Mouse (Mus musculus) neural tube, embryonic 12.5 days (tissue): ENCODE results near the gene Capn15. TPM values are rescaled to one million over a fixed set of nuclear protein-coding genes. Genes with fewer than 3 reads are reported as not detected.

ENCODE experiments used
- ATAC-seq: fragments of 200-750 bp; cut with Nextera tagmentation; 2 replicates; pipeline ENCODE4 v1.8.0; 2017; ENCODE audit warnings: low read depth, mild to moderate bottlenecking, moderate TSS enrichment, moderate library complexity; ENCODE audit not compliant: low FRiP score
- H3K27ac ChIP-seq: fragments of 300-500 bp; sonication (generic); 2 replicates; pipeline ENCODE4 v1.5.1; 2016
- H3K27me3 ChIP-seq: fragments of 300-500 bp; sonication (generic); replicated peaks from 2 replicates; pipeline ENCODE4 v1.6.1; 2016; ENCODE audit warnings: mild to moderate bottlenecking
- H3K36me3 ChIP-seq: fragments of 300-500 bp; sonication (generic); 2 replicates; pipeline ENCODE4 v1.6.1; 2016; ENCODE audit warnings: mild to moderate bottlenecking
- H3K4me1 ChIP-seq: fragments of 300-500 bp; sonication (generic); 2 replicates; pipeline ENCODE4 v1.6.1; 2016
- H3K4me2 ChIP-seq: fragments of 300-500 bp; sonication (generic); replicated peaks from 2 replicates; pipeline ENCODE4 v1.6.1; 2016; ENCODE audit warnings: mild to moderate bottlenecking
- H3K4me3 ChIP-seq: fragments of 300-500 bp; sonication (generic); 2 replicates; pipeline ENCODE4 v1.5.1; 2016
- H3K9ac ChIP-seq: fragments of 300-500 bp; sonication (generic); 2 replicates; pipeline ENCODE4 v1.6.1; 2016; ENCODE audit warnings: mild to moderate bottlenecking
- H3K9me3 ChIP-seq: fragments of 300-500 bp; sonication (generic); 2 replicates; pipeline ENCODE4 v1.6.1; 2016; ENCODE audit warnings: mild to moderate bottlenecking
- WGBS: fragments of 180-500 bp; shearing (Covaris S2); methylation state at CpG from one replicate; pipeline ENCODE4 v1.1.7; 2016; 5-methylcytosine and 5-hydroxymethylcytosine counted together
- polyA plus RNA-seq: library from polyadenylated mRNA; unstranded; fragments of >200 nt; fragmentation: Nextera tagmentation; extraction: Ambion mirVana; gene quantifications from 2 replicates; pipeline ENCODE4 v1.2.1, GENCODE M21; 2016

Gene Capn15
- polyA plus RNA-seq = 28.2 and 31.5 TPM in 2 replicates

DNA sequence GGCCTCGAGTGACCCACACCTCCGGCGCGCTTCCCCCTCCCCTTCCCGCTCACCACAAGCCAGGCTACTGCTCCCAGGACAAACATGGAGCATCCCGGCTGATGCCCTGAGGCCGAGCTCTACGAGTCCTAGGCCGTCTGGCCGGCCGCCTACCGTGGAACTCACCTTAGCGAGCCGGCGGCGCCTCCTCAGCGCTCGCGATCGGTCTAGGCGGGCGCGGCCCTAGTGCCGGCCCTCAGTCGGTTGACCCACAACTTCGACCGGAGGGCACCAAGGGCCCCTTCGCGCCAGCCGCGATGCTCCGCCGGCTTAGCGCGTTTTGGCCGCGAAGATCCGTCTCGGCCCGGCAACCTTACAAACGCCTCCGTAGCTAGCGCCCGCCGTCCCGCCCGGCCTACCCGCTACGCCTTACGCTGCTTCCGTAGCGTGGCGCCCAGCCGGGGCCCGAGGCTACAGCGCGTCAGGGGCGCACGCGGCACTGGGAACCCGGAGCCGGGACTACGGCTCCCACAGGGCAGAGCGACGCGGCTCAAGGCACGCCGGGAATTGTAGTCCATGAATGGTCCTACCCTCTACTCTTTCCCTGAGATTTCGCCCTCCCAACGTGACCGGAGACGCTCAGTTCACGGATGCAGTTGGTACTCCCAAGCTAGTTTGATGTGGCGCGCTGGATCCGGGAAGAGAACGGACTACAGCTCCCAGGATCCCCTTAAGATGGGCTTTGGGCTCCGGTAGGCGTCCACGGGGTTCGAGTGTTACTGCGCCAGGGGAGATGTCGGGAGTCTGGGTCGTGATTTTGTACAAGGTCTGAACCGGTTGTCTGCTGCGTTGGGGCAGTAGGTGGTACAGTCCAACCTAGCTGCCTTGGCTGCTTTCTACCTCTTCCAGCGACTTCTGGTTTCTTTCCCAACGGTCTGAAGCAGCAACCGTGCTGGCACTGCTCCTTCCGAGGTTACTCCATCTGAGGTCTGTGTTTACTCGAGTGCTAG is at the start of gene Capn15:
TSS of gene Capn15 (minus strand) at position 491 of the 989 bp plus-strand sequence.
- Histone ChIP-seq H3K9ac (peak within 1 kb of the TSS; percentile 85), H3K9me3 (no peaks in the 10 kb centered on the region), H3K27me3 (no peaks in the 10 kb centered on the region), H3K36me3 (peaks cover 31% of the 10 kb centered on the region), H3K4me3 (peak within 1 kb of the TSS; percentile 83), H3K4me1 (peaks cover 10% of the 10 kb centered on the region), H3K4me2 (peak within 1 kb of the TSS; percentile 91), H3K27ac (peak within 1 kb of the TSS; percentile 79; the same call in 1 of the 2 replicates)
- peak; percentile 99 for ATAC-seq
- WGBS = under 1% methylated on average over 91 of the region's 91 CpGs

DNA sequence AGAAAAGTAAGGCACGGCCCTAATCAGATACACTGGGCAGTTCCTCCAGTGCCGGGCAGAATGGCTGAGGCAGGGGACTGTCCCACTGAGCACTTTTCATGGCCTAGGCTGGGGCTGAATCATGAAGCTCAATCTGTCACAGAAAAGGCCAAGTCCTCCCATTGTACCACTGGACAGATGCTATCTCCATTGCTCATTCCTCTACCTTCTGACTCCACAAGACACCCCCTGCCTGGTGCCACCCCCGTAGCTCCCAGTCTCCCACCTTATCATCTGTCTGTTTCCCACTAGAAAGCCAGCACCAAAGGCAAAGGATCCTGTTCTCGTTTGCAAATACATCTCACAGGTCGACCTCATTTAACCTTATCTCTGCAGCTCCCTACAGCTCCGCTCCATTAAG is 46.4 kb upstream of the Capn15 start:
- Histone ChIP-seq H3K27me3 (no peaks in the 10 kb centered on the region), H3K4me1 (no peaks in the 10 kb centered on the region), H3K4me2 (no peak overlapping the region), H3K4me3 (no peak overlapping the region), H3K9me3 (no peaks in the 10 kb centered on the region), H3K36me3 (peaks cover 46% of the 10 kb centered on the region), H3K27ac (no peak overlapping the region), H3K9ac (no peak overlapping the region)
- WGBS = 88% methylated on average over 6 of the region's 6 CpGs
- no peak for ATAC-seq

DNA sequence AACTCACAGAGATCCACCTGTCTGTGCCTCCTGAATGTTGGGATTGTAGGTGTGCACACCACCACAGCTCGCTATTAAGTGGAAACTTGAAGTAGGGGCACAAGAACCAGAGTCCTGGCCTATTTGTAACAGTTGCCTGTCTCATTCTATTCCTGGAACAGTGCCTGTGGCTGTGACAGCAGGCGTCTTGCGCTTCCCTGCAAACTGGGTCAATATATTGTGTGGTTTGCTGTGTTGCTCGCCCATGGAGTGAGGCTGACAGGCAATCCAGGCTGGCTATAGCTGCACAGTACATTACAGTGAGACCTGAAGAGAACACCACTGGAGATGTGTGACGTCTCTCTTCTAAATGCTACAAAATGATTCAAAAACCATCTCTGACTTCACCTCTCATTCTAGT is 46.0 kb upstream of the Capn15 start:
- H3K27me3 ChIP-seq = no peaks in the 10 kb centered on the region
- no peaks in the 10 kb centered on the region for H3K9me3 ChIP-seq
- 95% methylated on average over 5 of the region's 5 CpGs for WGBS
- no peak overlapping the region for H3K4me3 ChIP-seq
- H3K27ac ChIP-seq = no peak overlapping the region
- no peak overlapping the region for H3K4me2 ChIP-seq
- no peaks in the 10 kb centered on the region for H3K4me1 ChIP-seq
- H3K36me3 ChIP-seq = peaks cover 44% of the 10 kb centered on the region
- no peak overlapping the region for H3K9ac ChIP-seq
- ATAC-seq = no peak

DNA sequence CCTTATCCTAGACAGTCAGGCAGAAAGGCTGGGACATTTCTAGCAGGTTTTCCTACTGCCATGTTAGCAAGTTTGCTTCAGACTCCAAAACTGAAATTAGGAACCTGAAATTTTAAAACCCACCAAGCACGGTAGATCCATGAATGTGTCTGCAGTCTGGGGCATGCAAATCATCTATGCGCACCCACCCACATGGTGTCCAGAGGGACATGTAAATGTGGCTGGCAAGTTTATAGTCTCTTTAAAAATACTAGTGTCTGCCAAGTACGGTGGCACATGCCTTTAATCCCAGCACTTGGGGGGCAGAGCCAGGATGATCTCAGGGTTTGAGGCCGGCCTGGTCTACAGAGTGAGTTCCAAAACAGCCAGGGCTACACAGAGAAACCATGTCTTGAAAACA is 42.7 kb upstream of the Capn15 start:
- no peaks in the 10 kb centered on the region for H3K27me3 ChIP-seq
- no peak overlapping the region for H3K4me2 ChIP-seq
- H3K4me3 ChIP-seq = no peak overlapping the region
- ATAC-seq = no peak
- no peaks in the 10 kb centered on the region for H3K9me3 ChIP-seq
- H3K27ac ChIP-seq = no peak overlapping the region
- H3K4me1 ChIP-seq = no peaks in the 10 kb centered on the region
- H3K9ac ChIP-seq = no peak overlapping the region
- H3K36me3 ChIP-seq = peaks cover 34% of the 10 kb centered on the region
- WGBS = 85% methylated on average over 4 of the region's 4 CpGs

DNA sequence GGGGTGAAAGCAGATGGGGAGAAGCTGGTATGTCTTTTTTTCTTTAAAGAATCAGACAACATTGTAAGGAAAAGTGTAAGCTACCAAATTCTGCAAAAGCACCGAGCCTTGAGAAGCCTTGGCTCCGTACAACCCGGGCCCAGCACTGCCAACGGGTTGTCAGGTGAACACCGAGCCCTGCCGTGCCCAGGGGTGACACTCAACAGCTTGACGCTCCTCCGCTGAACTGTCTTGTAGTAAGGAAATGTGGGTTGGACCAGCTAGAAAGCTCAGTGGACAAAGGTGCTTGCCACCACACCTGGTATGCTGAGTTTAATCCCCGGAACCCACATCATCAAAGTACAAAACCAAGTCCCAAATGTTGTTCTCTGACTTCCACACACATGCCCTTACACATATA is 39.1 kb upstream of the Capn15 start:
- no peaks in the 10 kb centered on the region for H3K27me3 ChIP-seq
- 98% methylated on average over 9 of the region's 9 CpGs for WGBS
- no peaks in the 10 kb centered on the region for H3K9me3 ChIP-seq
- H3K36me3 ChIP-seq = peaks cover 27% of the 10 kb centered on the region
- H3K4me3 ChIP-seq = no peak overlapping the region
- H3K4me2 ChIP-seq = no peak overlapping the region
- H3K27ac ChIP-seq = no peak overlapping the region
- no peaks in the 10 kb centered on the region for H3K4me1 ChIP-seq
- no peak overlapping the region for H3K9ac ChIP-seq
- ATAC-seq = no peak

DNA sequence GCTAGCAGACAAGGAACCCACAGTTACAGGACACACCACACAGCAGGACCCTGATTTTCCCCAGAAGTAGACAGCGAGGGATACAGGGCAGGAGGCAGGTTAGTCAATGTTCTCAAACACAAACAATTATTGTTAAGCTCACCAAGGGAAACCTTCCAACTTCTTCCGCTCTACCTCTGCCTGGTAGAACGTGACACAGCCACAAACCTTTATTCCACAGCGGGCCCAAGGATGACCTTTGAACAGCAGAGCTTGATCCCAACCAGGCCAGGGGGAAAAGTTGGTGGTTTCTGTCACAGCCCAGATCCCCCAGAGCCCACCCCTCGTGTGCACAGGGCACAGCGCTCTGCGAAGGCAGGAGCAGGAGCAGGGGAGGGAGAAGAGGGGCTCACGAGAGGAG is 38.4 kb upstream of the Capn15 start:
- Histone ChIP-seq H3K9me3 (no peaks in the 10 kb centered on the region), H3K36me3 (peaks cover 23% of the 10 kb centered on the region), H3K4me2 (no peak overlapping the region), H3K27ac (no peak overlapping the region), H3K27me3 (no peaks in the 10 kb centered on the region), H3K9ac (no peak overlapping the region), H3K4me1 (no peaks in the 10 kb centered on the region), H3K4me3 (no peak overlapping the region)
- ATAC-seq = no peak
- 92% methylated on average over 8 of the region's 8 CpGs for WGBS

DNA sequence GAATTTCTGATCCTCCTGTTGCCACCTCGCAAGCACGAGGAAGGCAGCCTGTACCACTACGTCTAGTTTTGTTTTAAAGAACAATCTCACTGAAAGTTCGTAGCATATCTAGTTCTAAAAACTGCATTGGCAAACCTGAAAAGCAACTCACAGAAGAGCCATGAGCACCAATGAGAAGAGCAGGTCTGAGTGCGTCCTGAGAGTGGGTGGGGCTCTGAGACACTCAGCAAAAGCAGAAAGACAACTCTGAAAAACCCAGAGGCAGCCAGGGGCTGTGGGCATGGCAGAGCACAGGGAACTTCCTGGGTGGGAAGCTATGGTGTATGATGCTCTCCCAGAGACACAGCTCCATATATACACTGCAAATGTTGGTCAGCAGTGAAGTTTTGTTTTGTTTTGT is 37.6 kb upstream of the Capn15 start:
- no peak for ATAC-seq
- Histone ChIP-seq H3K9me3 (no peaks in the 10 kb centered on the region), H3K4me3 (no peak overlapping the region), H3K4me2 (no peak overlapping the region), H3K36me3 (peaks cover 22% of the 10 kb centered on the region), H3K27me3 (no peaks in the 10 kb centered on the region), H3K27ac (no peak overlapping the region), H3K9ac (no peak overlapping the region), H3K4me1 (no peaks in the 10 kb centered on the region)
- 97% methylated on average over 5 of the region's 5 CpGs for WGBS

DNA sequence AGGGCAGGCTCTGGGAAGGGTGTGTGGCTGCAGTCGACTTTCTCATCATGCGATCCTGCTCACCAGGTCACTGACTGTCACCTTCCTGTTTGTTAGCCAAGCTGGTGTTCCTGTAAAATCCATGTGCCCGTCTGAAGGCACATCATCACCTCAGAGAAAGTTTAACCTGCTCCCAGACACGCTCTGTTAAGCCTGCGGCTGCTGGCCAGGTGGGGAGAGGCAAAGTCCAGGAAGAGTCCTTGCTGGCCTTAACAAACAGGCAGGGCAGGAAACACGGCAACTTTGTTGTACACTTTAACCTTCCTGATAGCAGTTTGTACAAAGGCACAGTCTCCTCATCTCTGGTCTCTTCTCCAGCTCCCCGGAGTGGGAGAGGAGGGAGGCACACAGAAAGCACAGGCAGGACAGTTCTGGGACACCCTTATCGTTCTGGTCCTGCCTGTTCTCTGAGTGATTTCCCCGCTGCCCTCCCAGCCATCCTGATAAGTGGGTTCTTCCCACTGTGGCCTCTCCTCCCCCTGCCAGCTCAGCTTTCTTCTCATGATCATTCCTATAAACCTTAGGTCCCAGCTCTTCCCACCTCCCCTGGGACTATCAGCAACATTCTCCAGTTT is 36.2 kb upstream of the Capn15 start:
- Histone ChIP-seq H3K4me1 (no peaks in the 10 kb centered on the region), H3K4me3 (no peak overlapping the region), H3K9ac (no peak overlapping the region), H3K9me3 (no peaks in the 10 kb centered on the region), H3K27me3 (no peaks in the 10 kb centered on the region), H3K27ac (no peak overlapping the region), H3K4me2 (no peak overlapping the region), H3K36me3 (peaks cover 18% of the 10 kb centered on the region)
- ATAC-seq = no peak
- WGBS = 85% methylated on average over 9 of the region's 9 CpGs

DNA sequence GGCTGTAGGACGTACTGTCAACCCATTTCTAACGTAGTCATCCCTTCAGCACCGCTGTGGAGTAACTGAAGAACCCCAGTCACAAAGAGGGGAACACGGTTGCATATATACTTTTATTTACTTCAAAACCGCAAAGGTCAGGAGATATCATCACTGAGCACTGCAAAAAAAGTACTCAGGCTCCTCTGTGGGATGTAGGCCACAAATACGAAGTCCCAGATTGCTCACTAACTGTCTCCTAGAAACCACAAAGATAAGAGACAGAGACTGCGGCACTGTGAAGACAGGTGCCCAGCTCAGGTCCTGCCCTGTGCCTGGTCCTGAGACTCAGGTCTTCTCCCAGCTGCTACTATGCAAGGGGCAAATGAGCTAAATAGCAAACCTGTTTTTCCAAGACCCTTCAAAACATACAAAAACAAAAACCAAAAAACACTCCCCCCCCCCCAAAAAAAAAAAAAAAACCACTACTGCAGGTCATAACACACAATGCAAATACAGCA is 35.3 kb upstream of the Capn15 start:
- Histone ChIP-seq H3K4me2 (no peak overlapping the region), H3K9ac (no peak overlapping the region), H3K27ac (no peak overlapping the region), H3K27me3 (no peaks in the 10 kb centered on the region), H3K4me3 (no peak overlapping the region), H3K4me1 (no peaks in the 10 kb centered on the region), H3K9me3 (no peaks in the 10 kb centered on the region), H3K36me3 (peaks cover 18% of the 10 kb centered on the region)
- ATAC-seq = no peak
- 93% methylated on average over 7 of the region's 7 CpGs for WGBS

DNA sequence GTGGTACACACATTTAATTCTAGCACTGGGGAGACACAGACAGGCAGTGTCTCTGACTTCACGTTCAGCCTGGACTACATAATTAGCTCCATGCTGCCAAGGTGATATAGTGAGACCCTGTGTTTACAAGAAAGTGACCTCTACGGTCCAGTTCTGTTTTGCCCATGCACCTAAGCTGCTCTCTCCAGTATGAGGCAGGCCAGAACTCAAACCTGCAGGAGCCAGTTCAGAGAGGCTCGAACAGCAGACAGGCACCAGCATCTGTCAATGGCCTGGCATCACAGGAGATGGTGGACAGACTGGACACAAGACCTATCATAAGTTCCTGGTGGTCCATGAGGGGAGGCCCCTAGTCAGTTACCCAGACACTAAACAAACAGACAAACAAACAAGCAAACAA is 32.8 kb upstream of the Capn15 start:
- H3K27me3 ChIP-seq = no peaks in the 10 kb centered on the region
- ATAC-seq = no peak
- WGBS = 86% methylated on average over 3 of the region's 3 CpGs
- H3K4me3 ChIP-seq = no peak overlapping the region
- no peak overlapping the region for H3K27ac ChIP-seq
- no peak overlapping the region for H3K4me2 ChIP-seq
- H3K36me3 ChIP-seq = peaks cover 25% of the 10 kb centered on the region
- no peaks in the 10 kb centered on the region for H3K9me3 ChIP-seq
- H3K4me1 ChIP-seq = no peaks in the 10 kb centered on the region
- H3K9ac ChIP-seq = no peak overlapping the region

DNA sequence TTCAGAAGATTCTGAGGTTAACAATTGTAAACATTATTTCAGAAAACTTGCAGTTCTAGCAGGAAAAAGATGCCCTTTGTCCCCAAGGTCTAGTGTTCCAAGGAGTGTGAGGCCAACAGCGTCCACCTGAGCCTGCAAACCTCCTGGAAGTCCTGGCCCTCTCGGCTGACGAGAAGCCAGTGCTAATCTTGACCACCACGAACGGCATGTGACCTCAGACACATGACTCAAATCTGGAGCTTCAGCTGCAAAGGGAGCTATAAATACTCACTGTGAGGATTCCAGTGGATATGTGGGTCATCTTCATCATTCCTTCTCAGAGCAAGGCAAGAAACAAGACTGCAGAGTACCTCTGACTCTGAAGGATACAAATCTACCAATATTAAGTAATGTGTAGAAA is 32.4 kb upstream of the Capn15 start:
- no peaks in the 10 kb centered on the region for H3K27me3 ChIP-seq
- no peaks in the 10 kb centered on the region for H3K4me1 ChIP-seq
- H3K36me3 ChIP-seq = peaks cover 27% of the 10 kb centered on the region
- no peak for ATAC-seq
- no peak overlapping the region for H3K4me2 ChIP-seq
- no peaks in the 10 kb centered on the region for H3K9me3 ChIP-seq
- no peak overlapping the region for H3K9ac ChIP-seq
- no peak overlapping the region for H3K27ac ChIP-seq
- no peak overlapping the region for H3K4me3 ChIP-seq
- 87% methylated on average over 5 of the region's 5 CpGs for WGBS

DNA sequence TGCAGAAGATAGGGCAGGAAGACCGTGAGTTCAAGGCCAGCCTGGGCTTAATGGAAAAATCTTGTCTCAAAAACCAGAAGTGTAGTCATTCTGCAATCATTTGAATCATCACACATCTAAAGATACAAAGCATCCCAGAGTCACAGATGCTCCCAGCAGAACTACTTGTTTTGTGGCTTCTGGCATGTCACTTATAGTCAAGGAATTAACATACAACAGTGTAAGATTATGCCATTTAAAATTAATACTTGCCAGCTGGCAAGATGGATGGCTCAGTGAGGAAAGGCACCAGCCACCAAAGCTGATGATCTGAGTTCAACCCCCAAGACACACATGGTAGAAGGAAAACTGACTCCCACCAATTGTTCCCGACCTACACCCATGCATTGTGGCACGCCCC is 31.4 kb upstream of the Capn15 start:
- ATAC-seq = no peak
- peaks cover 32% of the 10 kb centered on the region for H3K36me3 ChIP-seq
- no peaks in the 10 kb centered on the region for H3K4me1 ChIP-seq
- no peak overlapping the region for H3K27ac ChIP-seq
- no peak overlapping the region for H3K4me3 ChIP-seq
- H3K4me2 ChIP-seq = no peak overlapping the region
- no peaks in the 10 kb centered on the region for H3K27me3 ChIP-seq
- WGBS = 84% methylated on average over 3 of the region's 3 CpGs
- H3K9me3 ChIP-seq = no peaks in the 10 kb centered on the region
- no peak overlapping the region for H3K9ac ChIP-seq
